Mouse (Mus musculus): Measurements from ENCODE around the gene Ankrd22. TPM values are rescaled to one million over a fixed set of nuclear protein-coding genes. Genes with fewer than 3 reads are reported as not detected.

Ankrd22 gene
- polyA plus RNA-seq, 1 experiment from 2014 or later, result 1.6 TPM

GRCm38 (mm10) chr19:34192008-34192963, 26.4 kb upstream of the Ankrd22 start, which contains the start of gene Stambpl1:
Gene Stambpl1 (plus strand): TSS chr19:34192229.
- peak within 1 kb of the TSS; percentile 70 for H3K4me3 ChIP-seq (ENCODE audit: low read depth, low read length)
- under 1% methylated on average over 62 of the region's 62 CpGs for WGBS
- no peaks in the 10 kb centered on the region for H3K27me3 ChIP-seq (replicated peaks; ENCODE audit: control insufficient read depth, insufficient read depth, low read length)
- H3K9me3 ChIP-seq (ENCODE audit: control insufficient read depth, low read length), result no peaks in the 10 kb centered on the region
- H3K27ac ChIP-seq (ENCODE audit: low read depth), result peak within 1 kb of the TSS; percentile 57
- DNase-seq (ENCODE audit: low spot score), result peak; percentile 89
- H3K9ac ChIP-seq (ENCODE audit: low read length), result peak within 1 kb of the TSS; percentile 75
- H3K4me2 ChIP-seq (ENCODE audit: low read length), result peak within 1 kb of the TSS; percentile 98
- no peaks in the 10 kb centered on the region for H3K36me3 ChIP-seq (ENCODE audit: control insufficient read depth, insufficient read depth, low read length)
- peaks cover 15% of the 10 kb centered on the region for H3K4me1 ChIP-seq (replicated peaks; ENCODE audit: control insufficient read depth, insufficient read depth, low read length)
- ATAC-seq (replicated peaks; ENCODE audit: low FRiP score, low TSS enrichment, low read depth), result peak; percentile 90

DNA sequence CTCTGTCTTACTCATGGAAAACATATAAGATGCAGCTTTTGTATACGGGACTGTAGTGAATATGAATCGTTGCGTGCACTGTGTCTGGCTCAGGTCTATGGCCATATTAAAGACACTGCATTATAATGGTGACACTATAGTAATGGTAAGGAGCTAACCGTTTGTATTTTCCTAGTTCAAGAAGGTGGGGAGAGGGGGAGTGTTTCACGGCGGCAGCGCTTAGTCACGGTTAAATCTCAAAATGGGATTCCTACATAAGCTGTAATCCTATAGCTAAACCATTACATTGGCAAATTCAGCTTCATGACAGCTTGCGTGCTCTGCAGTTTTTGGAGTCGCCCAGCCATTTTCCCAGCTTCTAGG, 25.8 kb upstream of the Ankrd22 start:
- DNase-seq (ENCODE audit: low spot score) (no peak), ATAC-seq (replicated peaks; ENCODE audit: low FRiP score, low TSS enrichment, low read depth) (0 out of 2 replicates have a peak, but pooled peaks have one; percentile 4)
- 34% methylated on average over 10 of the region's 10 CpGs for WGBS
- Histone ChIP-seq H3K9ac (ENCODE audit: low read length) (peak overlapping the region; percentile 75; the same call in 1 of the 2 replicates), H3K9me3 (ENCODE audit: control insufficient read depth, low read length) (no peaks in the 10 kb centered on the region), H3K4me2 (ENCODE audit: low read length) (peak overlapping the region; percentile 98), H3K4me1 (replicated peaks; ENCODE audit: control insufficient read depth, insufficient read depth, low read length) (peaks cover 15% of the 10 kb centered on the region), H3K4me3 (ENCODE audit: low read depth, low read length) (peak overlapping the region; percentile 70), H3K27me3 (replicated peaks; ENCODE audit: control insufficient read depth, insufficient read depth, low read length) (no peaks in the 10 kb centered on the region), H3K27ac (ENCODE audit: low read depth) (no peak overlapping the region), H3K36me3 (ENCODE audit: control insufficient read depth, insufficient read depth, low read length) (no peaks in the 10 kb centered on the region)

DNA sequence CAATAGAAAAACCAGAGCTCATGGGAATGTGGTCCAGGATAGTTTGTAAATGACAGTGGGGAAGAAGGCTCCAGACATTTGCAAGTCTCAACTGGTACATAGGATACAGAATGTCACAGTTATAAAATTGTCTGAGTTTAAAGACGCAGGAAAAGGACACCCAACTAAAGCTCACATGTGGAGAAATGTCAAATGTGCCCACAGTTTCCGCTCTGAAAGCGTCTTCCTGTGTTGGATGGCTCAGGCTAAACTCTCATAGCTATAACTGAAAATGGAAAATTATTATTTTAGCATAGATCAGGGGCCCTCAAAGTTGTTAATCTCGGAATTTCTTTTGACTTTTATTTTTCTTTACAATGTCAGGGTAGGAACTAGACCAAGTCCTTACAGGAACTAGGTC, 21.0 kb upstream of the Ankrd22 start:
- H3K27ac ChIP-seq (ENCODE audit: low read depth), result no peak overlapping the region
- no peaks in the 10 kb centered on the region for H3K27me3 ChIP-seq (replicated peaks; ENCODE audit: control insufficient read depth, insufficient read depth, low read length)
- no peak overlapping the region for H3K4me3 ChIP-seq (ENCODE audit: low read depth, low read length)
- H3K36me3 ChIP-seq (ENCODE audit: control insufficient read depth, insufficient read depth, low read length), result no peaks in the 10 kb centered on the region
- DNase-seq (ENCODE audit: low spot score) (no peak), ATAC-seq (replicated peaks; ENCODE audit: low FRiP score, low TSS enrichment, low read depth) (no peak)
- no peak overlapping the region for H3K4me2 ChIP-seq (ENCODE audit: low read length)
- H3K4me1 ChIP-seq (replicated peaks; ENCODE audit: control insufficient read depth, insufficient read depth, low read length), result no peaks in the 10 kb centered on the region; the same call in 1 of the 2 replicates
- no peaks in the 10 kb centered on the region for H3K9me3 ChIP-seq (ENCODE audit: control insufficient read depth, low read length)
- 94% methylated on average over 4 of the region's 4 CpGs for WGBS
- no peak overlapping the region for H3K9ac ChIP-seq (ENCODE audit: low read length)

DNA sequence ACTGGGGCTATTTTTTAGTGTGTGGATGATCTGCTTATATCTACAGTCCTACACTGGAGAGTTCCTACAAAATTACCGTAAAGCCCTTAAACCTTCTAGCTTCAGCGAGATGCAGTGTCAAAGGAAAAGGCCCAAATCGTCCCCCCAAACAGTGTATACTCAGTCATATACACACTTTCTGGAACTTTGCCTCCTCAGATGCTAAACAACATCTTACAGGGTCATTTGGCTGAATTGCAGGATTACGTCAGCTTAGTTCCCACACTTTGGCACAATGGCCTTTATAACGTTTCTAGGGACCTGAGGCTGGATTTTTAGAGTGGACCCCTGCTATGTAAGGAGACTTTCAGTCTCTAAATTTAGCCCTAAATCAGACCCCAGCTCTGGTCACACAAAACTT, 16.6 kb upstream of the Ankrd22 start:
- no peak overlapping the region for H3K4me2 ChIP-seq (ENCODE audit: low read length)
- 72% methylated on average over 5 of the region's 5 CpGs for WGBS
- no peaks in the 10 kb centered on the region for H3K9me3 ChIP-seq (ENCODE audit: control insufficient read depth, low read length)
- H3K36me3 ChIP-seq (ENCODE audit: control insufficient read depth, insufficient read depth, low read length), result no peaks in the 10 kb centered on the region
- no peak overlapping the region for H3K9ac ChIP-seq (ENCODE audit: low read length)
- no peaks in the 10 kb centered on the region for H3K4me1 ChIP-seq (replicated peaks; ENCODE audit: control insufficient read depth, insufficient read depth, low read length)
- ATAC-seq (replicated peaks; ENCODE audit: low FRiP score, low TSS enrichment, low read depth), result no peak
- no peak overlapping the region for H3K27ac ChIP-seq (ENCODE audit: low read depth)
- no peak for DNase-seq (ENCODE audit: low spot score)
- no peak overlapping the region for H3K4me3 ChIP-seq (ENCODE audit: low read depth, low read length)
- no peaks in the 10 kb centered on the region for H3K27me3 ChIP-seq (replicated peaks; ENCODE audit: control insufficient read depth, insufficient read depth, low read length)

DNA sequence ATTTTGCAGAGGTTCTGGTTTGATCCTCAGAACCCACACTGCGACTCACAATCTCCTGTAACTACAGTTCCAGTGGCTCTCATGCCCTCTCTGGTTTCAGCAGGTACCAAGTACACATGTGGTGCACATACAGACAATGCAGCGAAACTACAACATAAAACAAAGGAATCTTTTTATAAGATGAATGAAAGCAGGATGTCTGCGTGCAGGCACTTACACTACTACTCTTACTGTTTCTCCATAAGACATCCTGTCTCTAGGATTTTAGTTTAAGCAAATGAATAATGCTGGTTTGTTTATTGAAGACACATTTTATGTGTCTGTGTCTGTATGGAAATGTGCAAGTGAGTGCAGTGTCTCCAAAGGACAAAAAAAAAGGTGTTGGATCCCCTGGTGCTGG, 15.4 kb upstream of the Ankrd22 start:
- no peak overlapping the region for H3K27ac ChIP-seq (ENCODE audit: low read depth)
- H3K9ac ChIP-seq (ENCODE audit: low read length), result no peak overlapping the region
- no peaks in the 10 kb centered on the region for H3K36me3 ChIP-seq (ENCODE audit: control insufficient read depth, insufficient read depth, low read length)
- H3K27me3 ChIP-seq (replicated peaks; ENCODE audit: control insufficient read depth, insufficient read depth, low read length), result no peaks in the 10 kb centered on the region
- DNase-seq (ENCODE audit: low spot score) (no peak), ATAC-seq (replicated peaks; ENCODE audit: low FRiP score, low TSS enrichment, low read depth) (no peak)
- WGBS, result 73% methylated on average over 3 of the region's 3 CpGs
- no peaks in the 10 kb centered on the region for H3K4me1 ChIP-seq (replicated peaks; ENCODE audit: control insufficient read depth, insufficient read depth, low read length)
- H3K9me3 ChIP-seq (ENCODE audit: control insufficient read depth, low read length), result no peaks in the 10 kb centered on the region
- no peak overlapping the region for H3K4me3 ChIP-seq (ENCODE audit: low read depth, low read length)
- H3K4me2 ChIP-seq (ENCODE audit: low read length), result no peak overlapping the region

DNA sequence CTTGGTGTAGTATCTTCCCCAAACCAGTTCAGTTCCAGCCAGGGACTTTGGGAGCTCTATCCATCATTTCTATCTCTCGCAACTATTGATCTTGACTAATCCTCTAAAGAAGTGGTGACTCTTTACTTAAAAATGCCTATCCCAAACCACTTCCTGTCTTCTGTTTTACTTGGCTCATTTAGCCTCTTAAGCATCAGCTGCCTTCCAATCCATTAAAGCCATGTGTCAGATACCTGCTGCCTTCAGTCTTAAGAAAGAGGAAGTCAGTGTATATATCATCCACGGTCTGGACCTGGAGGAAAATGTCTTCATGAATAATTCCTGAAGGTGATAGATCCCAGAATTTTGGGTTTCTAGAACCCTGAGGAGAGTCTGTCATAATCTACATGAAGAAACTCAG, 14.5 kb upstream of the Ankrd22 start:
- H3K4me3 ChIP-seq (ENCODE audit: low read depth, low read length), result no peak overlapping the region
- H3K4me2 ChIP-seq (ENCODE audit: low read length), result no peak overlapping the region
- WGBS, result 66% methylated on average over 2 of the region's 2 CpGs
- H3K9ac ChIP-seq (ENCODE audit: low read length), result no peak overlapping the region
- H3K27me3 ChIP-seq (replicated peaks; ENCODE audit: control insufficient read depth, insufficient read depth, low read length), result no peaks in the 10 kb centered on the region
- no peak for ATAC-seq (replicated peaks; ENCODE audit: low FRiP score, low TSS enrichment, low read depth)
- no peaks in the 10 kb centered on the region for H3K36me3 ChIP-seq (ENCODE audit: control insufficient read depth, insufficient read depth, low read length)
- no peaks in the 10 kb centered on the region for H3K4me1 ChIP-seq (replicated peaks; ENCODE audit: control insufficient read depth, insufficient read depth, low read length)
- H3K27ac ChIP-seq (ENCODE audit: low read depth), result no peak overlapping the region
- no peak for DNase-seq (ENCODE audit: low spot score)
- H3K9me3 ChIP-seq (ENCODE audit: control insufficient read depth, low read length), result no peaks in the 10 kb centered on the region

DNA sequence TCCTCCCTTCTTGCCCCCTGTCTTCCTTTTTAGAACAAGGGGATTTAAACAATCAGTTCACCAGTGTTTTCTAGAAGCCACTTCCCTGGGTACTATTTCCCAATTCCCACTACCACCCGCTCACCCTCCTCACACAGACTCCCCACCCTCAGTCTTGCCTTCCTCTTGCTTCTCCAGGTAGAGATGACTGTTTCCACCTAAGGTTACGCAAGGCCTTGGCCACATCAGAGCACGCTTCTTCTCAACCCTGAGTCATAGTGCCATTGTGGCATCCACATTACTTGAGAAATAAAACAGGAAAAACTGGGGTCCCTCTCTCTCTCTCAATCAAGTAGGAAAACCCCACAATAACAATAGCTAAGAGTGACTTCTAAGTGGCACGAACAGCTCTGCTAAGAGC, 13.3 kb upstream of the Ankrd22 start:
- WGBS, result 87% methylated on average over 4 of the region's 4 CpGs
- Histone ChIP-seq H3K4me2 (ENCODE audit: low read length) (no peak overlapping the region), H3K9ac (ENCODE audit: low read length) (no peak overlapping the region), H3K36me3 (ENCODE audit: control insufficient read depth, insufficient read depth, low read length) (no peaks in the 10 kb centered on the region), H3K27me3 (replicated peaks; ENCODE audit: control insufficient read depth, insufficient read depth, low read length) (no peaks in the 10 kb centered on the region), H3K4me3 (ENCODE audit: low read depth, low read length) (no peak overlapping the region), H3K4me1 (replicated peaks; ENCODE audit: control insufficient read depth, insufficient read depth, low read length) (no peaks in the 10 kb centered on the region), H3K27ac (ENCODE audit: low read depth) (no peak overlapping the region), H3K9me3 (ENCODE audit: control insufficient read depth, low read length) (no peaks in the 10 kb centered on the region)
- ATAC-seq (replicated peaks; ENCODE audit: low FRiP score, low TSS enrichment, low read depth), result no peak
- DNase-seq (ENCODE audit: low spot score), result no peak

GRCm38 (mm10) chr19:34174004-34174403, 8.2 kb upstream of the Ankrd22 start:
- H3K4me3 ChIP-seq (ENCODE audit: low read depth, low read length), result no peak overlapping the region
- 0 out of 2 replicates have a peak, but pooled peaks cover 3% of the 10 kb centered on the region for H3K4me1 ChIP-seq (replicated peaks; ENCODE audit: control insufficient read depth, insufficient read depth, low read length)
- WGBS, result 80% methylated on average over 3 of the region's 3 CpGs
- no peaks in the 10 kb centered on the region for H3K27me3 ChIP-seq (replicated peaks; ENCODE audit: control insufficient read depth, insufficient read depth, low read length)
- H3K27ac ChIP-seq (ENCODE audit: low read depth), result no peak overlapping the region
- H3K36me3 ChIP-seq (ENCODE audit: control insufficient read depth, insufficient read depth, low read length), result no peaks in the 10 kb centered on the region
- no peak overlapping the region for H3K9ac ChIP-seq (ENCODE audit: low read length)
- no peaks in the 10 kb centered on the region for H3K9me3 ChIP-seq (ENCODE audit: control insufficient read depth, low read length)
- no peak overlapping the region for H3K4me2 ChIP-seq (ENCODE audit: low read length)
- no peak for ATAC-seq (replicated peaks; ENCODE audit: low FRiP score, low TSS enrichment, low read depth)
- no peak for DNase-seq (ENCODE audit: low spot score)

GRCm38 (mm10) chr19:34171167-34171566, 5.3 kb upstream of the Ankrd22 start:
- 68% methylated on average over 3 of the region's 3 CpGs for WGBS
- H3K27me3 ChIP-seq (replicated peaks; ENCODE audit: control insufficient read depth, insufficient read depth, low read length), result no peaks in the 10 kb centered on the region
- H3K4me3 ChIP-seq (ENCODE audit: low read depth, low read length), result no peak overlapping the region
- H3K4me2 ChIP-seq (ENCODE audit: low read length), result no peak overlapping the region
- no peak overlapping the region for H3K27ac ChIP-seq (ENCODE audit: low read depth)
- no peak for DNase-seq (ENCODE audit: low spot score)
- 0 out of 2 replicates have a peak, but pooled peaks cover 3% of the 10 kb centered on the region for H3K4me1 ChIP-seq (replicated peaks; ENCODE audit: control insufficient read depth, insufficient read depth, low read length)
- no peak for ATAC-seq (replicated peaks; ENCODE audit: low FRiP score, low TSS enrichment, low read depth)
- no peak overlapping the region for H3K9ac ChIP-seq (ENCODE audit: low read length)
- H3K36me3 ChIP-seq (ENCODE audit: control insufficient read depth, insufficient read depth, low read length), result no peaks in the 10 kb centered on the region
- H3K9me3 ChIP-seq (ENCODE audit: control insufficient read depth, low read length), result no peaks in the 10 kb centered on the region

All from intestine, embryonic 14.5 days (tissue).